Mouse (Mus musculus) spleen, postnatal 0 days (tissue): ENCODE data around the gene Dscaml1. TPM values are rescaled to one million over a fixed set of nuclear protein-coding genes. Genes with fewer than 3 reads are reported as not detected.

Experiments
- polyA plus RNA-seq: library from polyadenylated mRNA; unstranded; fragments of >200 nt; fragmentation: Nextera tagmentation; extraction: Ambion mirVana; gene quantifications from 2 replicates; pipeline ENCODE4 v1.2.1, GENCODE M21; 2015

Gene Dscaml1
- polyA plus RNA-seq, result not detected in 2 replicates

GRCm38 (mm10) chr9:45426456-45426855 lies at the start of gene Dscaml1:
Gene Dscaml1 (plus strand): TSS chr9:45426628.

DNA sequence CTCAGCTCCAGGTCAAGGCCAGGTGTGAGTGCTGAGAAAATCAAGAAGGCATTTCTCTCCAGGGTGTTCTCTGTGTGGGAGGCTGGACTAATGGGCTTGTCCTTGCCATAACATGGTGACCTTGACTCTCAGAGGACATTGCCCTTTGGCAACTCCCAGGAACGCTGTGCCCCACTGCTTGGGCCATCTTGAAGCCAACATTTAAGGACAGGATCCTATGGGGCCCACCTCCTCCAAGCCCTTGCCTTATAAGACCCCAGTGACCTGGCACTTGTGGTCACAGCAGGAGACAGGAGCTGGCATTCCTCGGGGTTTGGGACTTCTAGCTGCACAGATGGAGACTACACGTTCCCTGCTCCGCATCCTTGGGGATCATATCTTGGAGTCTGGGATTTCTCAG lies 27.0 kb upstream of the Dscaml1 start, which contains the start of gene Fxyd2:
Gene Fxyd2 (plus strand): TSS at position 236 of the 400 bp plus-strand sequence.

Other genes starting within 250 kb of the Dscaml1 start
- 0.28 and 0.34 TPM in 2 replicates for gene BC049352, start 244.6 kb upstream of the Dscaml1 start, polyA plus RNA-seq
- 0.12 TPM in 1 of 2 replicates, not detected in the other for gene Tmprss4, start 222.5 kb upstream of the Dscaml1 start, polyA plus RNA-seq
- gene Il10ra, start 157.5 kb upstream of the Dscaml1 start, polyA plus RNA-seq, result 3.3 and 5.8 TPM in 2 replicates
- not detected in 2 replicates for gene Tmprss13, start 107.5 kb upstream of the Dscaml1 start, polyA plus RNA-seq
- 15.5 and 17.0 TPM in 2 replicates for gene Fxyd6, start 56.4 kb upstream of the Dscaml1 start, polyA plus RNA-seq
- gene Fxyd2, start 27.0 kb upstream of the Dscaml1 start, polyA plus RNA-seq, result 0.67 and 0.82 TPM in 2 replicates